ENCODE assay signal across 28 mouse cellular contexts in genomic region chr17:28131156-28131555, GRCm38 (mm10). TPM values are rescaled to one million over a fixed set of nuclear protein-coding genes. Genes with fewer than 3 reads are reported as not detected.
DNase-seq lines count a peak whose midpoint lies in the region; ATAC-seq and TF ChIP-seq lines count a peak whose summit lies in the region.
"Had no signal": no experiment of that assay in that cellular context is flagged by ENCODE, and none has a peak within 500 bp of the region (broad histone marks: within the 10 kb centered on the region; RNA-seq: fewer than 3 reads in every experiment).

No protein-coding gene starts in this region.

- no peak overlapping the region; the same call in 1 of the 2 replicates for H3K27ac ChIP-seq in hindbrain, embryonic 13.5 days
- no peak overlapping the region for H3K27ac ChIP-seq in hindbrain, embryonic 11.5 days (ENCODE audit: low read depth, low read length)
- peak overlapping the region; percentile 55 for H3K27ac ChIP-seq in ES-Bruce4 (ENCODE audit: insufficient read depth, low read length)
- no peak overlapping the region for H3K27ac ChIP-seq in MEL (ENCODE audit: control insufficient read depth, low read depth, low read length)
- no peak overlapping the region for H3K27ac ChIP-seq in stomach, embryonic 16.5 days (ENCODE audit: low read length)
- H3K27ac ChIP-seq: embryonic facial prominence, embryonic 12.5 days; forebrain, embryonic 15.5 days; heart, embryonic 13.5 days; limb, embryonic 13.5 days; liver, embryonic 13.5 days; neural tube, embryonic 12.5 days had no signal

- no peak overlapping the region for H3K4me2 ChIP-seq in hindbrain, embryonic 13.5 days
- no peak overlapping the region for H3K4me2 ChIP-seq in hindbrain, embryonic 11.5 days (replicated peaks; ENCODE audit: low read depth, low read length)
- no peak overlapping the region for H3K4me2 ChIP-seq in stomach, embryonic 16.5 days (ENCODE audit: low read depth, low read length)
- H3K4me2 ChIP-seq: embryonic facial prominence, embryonic 12.5 days; forebrain, embryonic 15.5 days; heart, embryonic 13.5 days; limb, embryonic 13.5 days; liver, embryonic 13.5 days; lung, embryonic 14.5 days; midbrain, embryonic 11.5 days; neural tube, embryonic 12.5 days had no signal

- no peak for ATAC-seq in hindbrain, embryonic 13.5 days (ENCODE audit: low FRiP score)
- no peak for ATAC-seq in hindbrain, embryonic 11.5 days (ENCODE audit: low FRiP score)
- peak; percentile 33; the same call in 1 of the 2 replicates for ATAC-seq in stomach, embryonic 16.5 days (ENCODE audit: insufficient read depth, low FRiP score)
- ATAC-seq: forebrain, embryonic 15.5 days; intestine, postnatal 0 days had no signal

- no peaks in the 10 kb centered on the region for H3K36me3 ChIP-seq in hindbrain, embryonic 13.5 days
- no peaks in the 10 kb centered on the region for H3K36me3 ChIP-seq in hindbrain, embryonic 11.5 days (ENCODE audit: control insufficient read depth, insufficient read depth, low read length)
- no peaks in the 10 kb centered on the region for H3K36me3 ChIP-seq in ES-Bruce4 (ENCODE audit: control insufficient read depth, insufficient read depth, low read length, poor library complexity, severe bottlenecking)
- H3K36me3 ChIP-seq in MEL (ENCODE audit: control insufficient read depth in 1 of 2, insufficient read depth in 2 of 2, low read length in 2 of 2): no peaks in the 10 kb centered on the region
- H3K36me3 ChIP-seq in stomach, embryonic 16.5 days (ENCODE audit: control insufficient read depth, insufficient read depth, low read length): no peaks in the 10 kb centered on the region
- H3K36me3 ChIP-seq: embryonic facial prominence, embryonic 12.5 days; forebrain, embryonic 15.5 days; heart, embryonic 13.5 days; limb, embryonic 13.5 days; liver, embryonic 13.5 days; neural tube, embryonic 12.5 days had no signal

- 0 out of 2 replicates have a peak overlapping the region, but pooled peaks have one; percentile 29 for H3K9ac ChIP-seq in hindbrain, embryonic 13.5 days
- H3K9ac ChIP-seq in hindbrain, embryonic 11.5 days (ENCODE audit: low read depth, low read length): no peak overlapping the region
- H3K9ac ChIP-seq in ES-Bruce4 (ENCODE audit: low read depth, poor library complexity, severe bottlenecking) (no peak overlapping the region), MEL (ENCODE audit: control insufficient read depth, low read depth, low read length, poor library complexity, severe bottlenecking) (no peak overlapping the region)
- no peak overlapping the region for H3K9ac ChIP-seq in stomach, embryonic 16.5 days (ENCODE audit: low read length)
- H3K9ac ChIP-seq: embryonic facial prominence, embryonic 12.5 days; forebrain, embryonic 15.5 days; heart, embryonic 13.5 days; limb, embryonic 13.5 days; liver, embryonic 13.5 days; lung, embryonic 14.5 days; neural tube, embryonic 12.5 days had no signal

- TF ChIP-seq EP300 in ES-Bruce4 (IDR thresholded peaks at IDR 0.05; ENCODE audit: insufficient read depth, low read depth, low read length) (no peak), MEL (IDR thresholded peaks at IDR 0.05; ENCODE audit: low read depth in 1 of 2, low read length in 2 of 2) (no peak)

- peaks cover 14% of the 10 kb centered on the region; the same call in 1 of the 2 replicates for H3K4me1 ChIP-seq in hindbrain, embryonic 13.5 days (replicated peaks)
- no peaks in the 10 kb centered on the region for H3K4me1 ChIP-seq in hindbrain, embryonic 11.5 days (replicated peaks; ENCODE audit: control insufficient read depth, insufficient read depth, low read length)
- H3K4me1 ChIP-seq in ES-Bruce4 (ENCODE audit: control insufficient read depth, insufficient read depth, low read length) (peaks cover 17% of the 10 kb centered on the region), MEL (ENCODE audit: control insufficient read depth in 1 of 2, insufficient read depth in 2 of 2, low read length in 2 of 2) (no peaks in the 10 kb centered on the region)
- no peaks in the 10 kb centered on the region for H3K4me1 ChIP-seq in stomach, embryonic 16.5 days (ENCODE audit: control insufficient read depth, insufficient read depth, low read length)
- H3K4me1 ChIP-seq: liver, embryonic 13.5 days had no signal

- TF ChIP-seq RAD21 in MEL (IDR thresholded peaks at IDR 0.05; ENCODE audit: low read depth, low read length): no peak

- no peak for DNase-seq in hindbrain, embryonic 11.5 days (ENCODE audit: low spot score)
- no peak for DNase-seq in MEL (ENCODE audit: low read depth, low spot score)
- DNase-seq in lung, postnatal 10 days: no peak
- no peak for DNase-seq in urinary bladder, postnatal 25 days (ENCODE audit: low spot score)
- DNase-seq: adrenal gland, adult 2 months; cerebellum, adult 11 months; cerebellum, adult 9-11 months; gastrocnemius, postnatal 25 days; heart, adult 18-20 months; kidney, postnatal 36 days; layer of hippocampus, postnatal 36 days; liver, embryonic 13.5 days; lung, embryonic 14.5 days; lung, postnatal 36 days; right cerebral cortex, postnatal 14 days had no signal

- no peak overlapping the region for H3K4me3 ChIP-seq in hindbrain, embryonic 13.5 days
- no peak overlapping the region for H3K4me3 ChIP-seq in hindbrain, embryonic 11.5 days (ENCODE audit: low read depth, low read length)
- H3K4me3 ChIP-seq in ES-Bruce4 (ENCODE audit: low read depth, low read length) (no peak overlapping the region), MEL (ENCODE audit: control insufficient read depth in 1 of 2, insufficient read depth in 1 of 2, low read depth in 2 of 2, low read length in 2 of 2) (no peak overlapping the region)
- no peak overlapping the region for H3K4me3 ChIP-seq in stomach, embryonic 16.5 days (replicated peaks; ENCODE audit: low read length)
- H3K4me3 ChIP-seq: embryonic facial prominence, embryonic 12.5 days; erythroblast, embryonic 14.5 days; forebrain, embryonic 15.5 days; heart, embryonic 13.5 days; limb, embryonic 13.5 days; liver, embryonic 13.5 days; neural tube, embryonic 12.5 days had no signal

- no peaks in the 10 kb centered on the region for H3K79me2 ChIP-seq in MEL (ENCODE audit: control insufficient read depth, insufficient read depth, low read length, poor library complexity)

- no peaks in the 10 kb centered on the region for H3K9me3 ChIP-seq in hindbrain, embryonic 13.5 days
- H3K9me3 ChIP-seq in hindbrain, embryonic 11.5 days (ENCODE audit: control insufficient read depth, low read length): no peaks in the 10 kb centered on the region
- H3K9me3 ChIP-seq in ES-Bruce4 (replicated peaks; ENCODE audit: control insufficient read depth, insufficient read depth, low read length, poor library complexity, severe bottlenecking): no peaks in the 10 kb centered on the region
- no peaks in the 10 kb centered on the region for H3K9me3 ChIP-seq in MEL (replicated peaks; ENCODE audit: insufficient read depth, low read length)
- no peaks in the 10 kb centered on the region for H3K9me3 ChIP-seq in stomach, embryonic 16.5 days (replicated peaks; ENCODE audit: control insufficient read depth, low read length)
- H3K9me3 ChIP-seq: embryonic facial prominence, embryonic 12.5 days; forebrain, embryonic 15.5 days; heart, embryonic 13.5 days; limb, embryonic 13.5 days; liver, embryonic 13.5 days; neural tube, embryonic 12.5 days had no signal

- no peaks in the 10 kb centered on the region for H3K27me3 ChIP-seq in hindbrain, embryonic 13.5 days
- no peaks in the 10 kb centered on the region for H3K27me3 ChIP-seq in hindbrain, embryonic 11.5 days (ENCODE audit: control insufficient read depth, insufficient read depth, low read length)
- H3K27me3 ChIP-seq in ES-Bruce4 (ENCODE audit: control insufficient read depth, insufficient read depth, low read length, poor library complexity, severe bottlenecking) (no peaks in the 10 kb centered on the region), MEL (ENCODE audit: control insufficient read depth in 1 of 2, insufficient read depth in 2 of 2, low read length in 2 of 2) (peaks cover 2 to 3% of the 10 kb centered on the region in 2 experiments; a peak in 3 of 4 replicates)
- H3K27me3 ChIP-seq in stomach, embryonic 16.5 days (ENCODE audit: control insufficient read depth, insufficient read depth, low read length): no peaks in the 10 kb centered on the region
- H3K27me3 ChIP-seq: embryonic facial prominence, embryonic 12.5 days; forebrain, embryonic 15.5 days; limb, embryonic 13.5 days; neural tube, embryonic 12.5 days had no signal

- TF ChIP-seq CTCF in ES-Bruce4 (IDR thresholded peaks at IDR 0.05; ENCODE audit: low read depth, low read length) (no peak), MEL (IDR thresholded peaks at IDR 0.05 in 2 of 3, conservative IDR thresholded peaks at IDR 0.05 in 1 of 3; ENCODE audit: control insufficient read depth in 1 of 3, insufficient read depth in 1 of 3, low read depth in 2 of 3, low read length in 3 of 3, poor library complexity in 1 of 3, severe bottlenecking in 1 of 3) (no peak)

- TF ChIP-seq POLR2A in ES-Bruce4 (IDR thresholded peaks at IDR 0.05; ENCODE audit: insufficient read depth, low read length) (no peak), MEL (IDR thresholded peaks at IDR 0.05; ENCODE audit: control insufficient read depth in 1 of 2, insufficient read depth in 1 of 2, low read depth in 1 of 2, low read length in 2 of 2, poor library complexity in 1 of 2) (no peak)

RNA-seq across cellular contexts. Expression of gene Scube3, which starts 10.8 kb away (rescaled TPM):
- 5.1 and 5.7 TPM in 2 replicates for polyA plus RNA-seq in hindbrain, embryonic 13.5 days (2015; fragmentation: Nextera tagmentation; extraction: Ambion mirVana)
- polyA plus RNA-seq in hindbrain, embryonic 11.5 days (2014; fragmentation: Nextera tagmentation; extraction: Ambion mirVana): 8.0 and 8.6 TPM in 2 replicates
- 17.9 and 18.0 TPM in 2 replicates for polyA plus RNA-seq in ES-Bruce4 (2011; ENCODE audit: insufficient read depth, insufficient read length, low read depth, missing spikeins)
- total RNA-seq in MEL (2012; rRNA removed): 0.03 and 0.04 TPM in 2 replicates
- under 1 TPM in 1 of 2 experiments, not detected in 1; 0.03 TPM for polyA plus RNA-seq in MEL (2012; ENCODE audit: insufficient read depth in 1 of 2, insufficient read length in 2 of 2, low read depth in 1 of 2, low replicate concordance in 2 of 2, missing spikeins in 1 of 2)
- 1.3 and 2.5 TPM in 2 replicates for polyA plus RNA-seq in stomach, embryonic 16.5 days (2015; fragmentation: Nextera tagmentation; extraction: Ambion mirVana)
- polyA plus RNA-seq: erythroblast, embryonic 14.5 days had no signal

RNA-seq across cellular contexts. Expression of gene Zfp523, which starts 45.8 kb away (rescaled TPM):
- polyA plus RNA-seq in hindbrain, embryonic 13.5 days (2015; fragmentation: Nextera tagmentation; extraction: Ambion mirVana): 40.2 and 41.6 TPM in 2 replicates
- polyA plus RNA-seq in hindbrain, embryonic 11.5 days (2014; fragmentation: Nextera tagmentation; extraction: Ambion mirVana): 27.6 and 29.5 TPM in 2 replicates
- polyA plus RNA-seq in ES-Bruce4 (2011; ENCODE audit: insufficient read depth, insufficient read length, low read depth, missing spikeins): 16.6 and 19.5 TPM in 2 replicates
- 21.4 and 29.5 TPM in 2 replicates for total RNA-seq in MEL (2012; rRNA removed)
- 10 to 100 TPM in 1 of 2 experiments, not detected in 1; 53.0 TPM for polyA plus RNA-seq in MEL (2012; ENCODE audit: insufficient read depth in 1 of 2, insufficient read length in 2 of 2, low read depth in 1 of 2, low replicate concordance in 2 of 2, missing spikeins in 1 of 2)
- polyA plus RNA-seq in stomach, embryonic 16.5 days (2015; fragmentation: Nextera tagmentation; extraction: Ambion mirVana): 26.0 and 27.5 TPM in 2 replicates

RNA-seq across cellular contexts. Expression of gene Tcp11, which starts 50.7 kb away (rescaled TPM):
- polyA plus RNA-seq in hindbrain, embryonic 13.5 days (2015; fragmentation: Nextera tagmentation; extraction: Ambion mirVana): 1.4 and 1.7 TPM in 2 replicates
- 0.99 and 1.3 TPM in 2 replicates for polyA plus RNA-seq in hindbrain, embryonic 11.5 days (2014; fragmentation: Nextera tagmentation; extraction: Ambion mirVana)
- polyA plus RNA-seq in ES-Bruce4 (2011; ENCODE audit: insufficient read depth, insufficient read length, low read depth, missing spikeins): 11.6 and 18.9 TPM in 2 replicates
- total RNA-seq in MEL (2012; rRNA removed): 0.46 and 0.50 TPM in 2 replicates
- under 1 TPM in 1 of 2 experiments, not detected in 1; 0.82 TPM for polyA plus RNA-seq in MEL (2012; ENCODE audit: insufficient read depth in 1 of 2, insufficient read length in 2 of 2, low read depth in 1 of 2, low replicate concordance in 2 of 2, missing spikeins in 1 of 2)
- polyA plus RNA-seq in stomach, embryonic 16.5 days (2015; fragmentation: Nextera tagmentation; extraction: Ambion mirVana): 1.1 and 1.9 TPM in 2 replicates
- total RNA-seq: gastrocnemius, postnatal 25 days; heart, postnatal 25 days had no signal
- polyA plus RNA-seq: adrenal gland, adult 2 months; C2C12; erythroblast, embryonic 14.5 days had no signal
